Mouse (Mus musculus): ENCODE data around the gene Obscn.
A peak's percentile ranks its signal among the peaks of the same experiment; 100 is the strongest.

The Obscn gene

DNA sequence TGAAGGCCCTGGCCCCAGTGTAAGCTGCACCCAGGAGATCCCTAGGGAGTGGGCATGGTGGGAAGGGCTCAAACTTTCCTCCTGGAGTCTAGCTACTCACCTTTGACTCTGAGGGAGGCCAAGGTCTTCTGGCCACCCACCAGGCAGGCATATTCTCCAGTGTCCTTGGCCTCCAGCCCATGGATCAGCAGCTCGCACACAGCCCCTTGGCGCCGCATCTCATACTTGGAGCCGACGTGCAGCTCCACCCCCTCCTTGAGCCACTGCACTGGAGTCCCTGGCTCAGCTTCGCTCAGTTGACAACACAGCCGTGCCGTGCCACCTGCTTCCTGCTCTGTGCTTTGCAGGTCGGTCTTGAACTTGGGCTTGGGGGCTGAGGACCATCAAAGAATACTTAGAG, 85.2 kb downstream of the Obscn start:
- no peak for DNase-seq

DNA sequence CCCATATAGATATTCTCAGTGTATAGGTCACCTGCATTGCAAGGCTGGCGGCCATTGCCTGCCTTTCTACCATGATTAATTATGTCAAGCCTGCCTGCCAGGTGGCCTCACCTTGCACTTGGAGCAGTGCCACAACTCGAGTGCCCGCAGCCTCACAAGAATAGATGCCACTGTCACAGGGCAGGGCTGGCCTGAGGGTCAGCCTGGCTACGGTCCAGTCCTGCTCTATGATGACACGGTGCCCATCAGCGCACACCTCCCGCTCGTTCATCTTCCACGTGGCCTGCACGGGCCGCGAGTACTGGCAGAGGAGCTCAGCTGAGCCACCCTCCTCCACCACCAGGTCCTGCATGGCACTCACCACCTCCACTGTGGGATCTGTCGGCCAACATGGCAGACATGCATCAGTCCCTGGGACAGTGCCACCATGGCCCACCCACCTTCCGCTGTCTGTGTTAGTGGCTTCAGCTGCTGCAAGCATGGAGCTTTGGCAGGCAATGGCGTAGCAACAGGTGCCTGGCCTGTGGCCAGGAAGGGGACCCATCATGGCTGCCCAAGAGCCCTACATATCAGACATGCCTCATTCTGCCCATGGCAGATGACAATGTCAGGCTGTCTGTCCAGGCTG, 91.4 kb downstream of the Obscn start:
- peak; percentile 26 for DNase-seq

GRCm38 (mm10) chr11:59029003-59029402, 107.2 kb downstream of the Obscn start:
- DNase-seq: no peak

DNA sequence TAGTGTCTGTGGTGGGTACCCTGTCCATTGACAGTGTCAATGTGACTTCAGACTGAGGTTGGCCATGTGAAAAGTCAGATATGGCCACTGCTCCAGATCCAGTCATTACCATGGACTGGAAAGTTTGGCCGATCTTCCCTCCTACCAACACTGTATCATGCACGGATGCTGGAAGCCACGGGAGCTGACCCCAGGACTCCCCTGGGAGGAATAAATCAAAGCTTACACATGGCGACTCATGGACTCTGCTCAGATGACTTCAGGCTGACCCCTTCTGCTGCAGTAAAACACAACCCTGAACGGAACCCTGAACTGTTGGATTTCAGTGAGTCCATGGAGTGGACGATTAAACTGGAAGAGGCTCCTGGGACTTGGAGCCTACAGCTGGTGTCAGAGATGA, 109.8 kb downstream of the Obscn start:
- no peak for DNase-seq

- peak; percentile 58 for DNase-seq
These were observed 121.2 kb downstream of the Obscn start for GRCm38 (mm10) chr11:59015052-59015451.

DNA sequence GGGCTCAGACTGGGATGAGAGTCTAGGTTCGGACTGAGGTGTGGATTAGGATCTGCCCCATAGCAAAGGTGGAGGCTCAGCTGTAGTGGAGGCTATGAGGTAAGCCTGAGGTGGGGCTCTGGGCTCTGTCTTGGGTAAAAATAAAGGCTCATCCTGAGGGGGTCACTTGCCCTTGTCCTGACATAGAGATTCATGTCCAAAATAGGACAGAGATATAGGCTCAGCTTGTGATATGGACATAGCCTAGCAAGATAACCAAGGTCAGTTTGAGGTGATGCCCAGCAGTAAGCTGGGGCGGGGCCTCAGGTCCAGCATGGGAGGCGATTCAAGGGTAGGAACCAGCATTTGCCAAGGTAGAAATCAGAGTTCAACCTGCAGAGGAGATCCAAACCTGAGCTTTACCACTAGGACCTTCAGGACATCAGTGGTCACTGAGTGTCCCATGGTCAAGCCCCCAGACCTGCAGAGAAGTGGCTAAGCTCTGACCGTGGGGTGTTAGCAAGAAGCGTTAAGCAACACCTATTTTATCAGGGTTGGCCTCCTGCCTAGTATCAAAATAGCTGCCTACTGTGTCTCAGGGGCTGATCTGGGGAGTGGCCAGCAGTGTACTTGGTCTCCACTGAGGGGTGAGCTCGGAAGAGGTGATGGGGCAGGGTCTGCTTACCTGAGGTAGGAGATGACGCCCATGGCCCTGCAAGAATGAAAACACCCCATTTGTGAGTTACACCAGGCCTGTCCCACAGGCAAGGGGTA, 133.7 kb downstream of the Obscn start:
- DNase-seq: no peak

- DNase-seq: no peak
These were observed 135.6 kb downstream of the Obscn start for GRCm38 (mm10) chr11:59000635-59001034.

- no peak for DNase-seq
These were observed 136.4 kb downstream of the Obscn start for GRCm38 (mm10) chr11:58999830-59000229.

GRCm38 (mm10) chr11:58999158-58999557, 137.0 kb downstream of the Obscn start:
- no peak for DNase-seq

DNA sequence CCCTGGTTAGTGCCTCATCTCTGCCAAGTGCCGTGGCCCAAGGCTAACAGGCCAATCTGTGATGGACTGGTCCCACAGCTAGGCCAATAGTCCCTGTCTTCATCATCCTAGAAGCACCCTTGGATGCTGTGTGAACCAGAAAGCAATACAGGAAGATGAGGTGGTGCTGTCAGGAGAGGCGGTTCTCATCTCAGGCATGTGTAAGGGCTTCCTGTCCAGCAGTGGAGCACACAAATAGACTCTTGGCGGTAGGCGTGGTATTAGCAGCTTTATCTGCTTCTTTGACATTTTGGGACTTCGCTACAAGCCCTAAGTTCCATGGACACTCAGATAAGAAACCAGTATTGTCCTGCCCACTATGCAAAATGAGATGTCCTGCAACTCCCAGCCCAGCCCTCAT, 138.7 kb downstream of the Obscn start:
- no peak for DNase-seq

GRCm38 (mm10) chr11:58995807-58996370, 140.3 kb downstream of the Obscn start:
- no peak for DNase-seq

GRCm38 (mm10) chr11:58995061-58995806, 141.0 kb downstream of the Obscn start:
- DNase-seq: no peak

DNA sequence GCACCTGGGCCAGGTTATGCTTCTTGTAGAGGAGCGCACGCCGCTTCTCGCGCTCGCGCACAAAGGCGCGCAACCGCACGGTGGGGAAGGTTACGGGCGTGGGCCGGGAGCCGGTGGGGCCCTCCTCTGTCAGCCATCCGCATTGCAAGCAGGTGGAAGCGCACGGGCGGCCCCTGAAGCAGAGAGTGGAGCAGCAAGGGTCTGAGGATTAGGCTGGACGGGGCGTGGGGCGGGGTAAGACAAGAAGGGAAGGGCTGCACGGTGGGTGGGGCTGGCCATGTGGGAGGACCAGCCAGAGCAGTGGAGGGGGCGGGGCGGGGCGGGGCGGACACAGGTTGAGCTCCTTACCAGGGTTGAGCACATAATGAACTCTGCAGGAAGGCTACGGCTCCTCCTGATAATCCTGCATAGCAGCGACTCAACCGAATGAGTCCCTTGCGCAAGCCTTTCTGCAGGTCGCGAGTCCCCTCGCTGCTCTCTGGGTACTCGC, 141.8 kb downstream of the Obscn start:
- DNase-seq: peak; percentile 60

DNA sequence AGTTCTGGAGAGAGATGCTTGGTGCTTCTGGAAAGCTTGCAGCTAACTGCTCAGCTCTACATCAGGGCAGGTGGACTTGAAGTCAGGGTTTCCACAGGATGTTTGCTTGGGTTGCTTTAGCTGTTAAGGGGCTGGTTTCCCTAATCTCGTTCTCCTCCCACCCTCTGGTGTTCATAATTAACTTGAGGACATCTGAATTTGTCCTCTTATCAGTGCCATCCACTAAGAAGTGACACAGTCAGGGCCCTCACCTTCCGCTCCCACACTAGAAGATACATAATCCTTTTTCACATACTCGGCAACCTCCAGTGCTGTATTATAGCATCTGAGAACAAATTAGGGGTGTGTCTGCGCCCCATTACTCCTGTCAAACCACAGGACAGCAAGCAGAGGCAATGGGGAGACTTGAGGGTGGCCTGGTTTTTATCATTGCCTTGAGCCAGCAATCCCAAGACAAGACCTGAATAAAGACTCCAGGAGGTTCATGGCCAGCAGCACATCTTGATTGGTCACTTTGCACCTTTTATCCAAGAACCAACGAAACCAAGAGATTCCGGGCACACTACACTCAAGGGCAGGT, 143.0 kb downstream of the Obscn start:
- DNase-seq: no peak

DNA sequence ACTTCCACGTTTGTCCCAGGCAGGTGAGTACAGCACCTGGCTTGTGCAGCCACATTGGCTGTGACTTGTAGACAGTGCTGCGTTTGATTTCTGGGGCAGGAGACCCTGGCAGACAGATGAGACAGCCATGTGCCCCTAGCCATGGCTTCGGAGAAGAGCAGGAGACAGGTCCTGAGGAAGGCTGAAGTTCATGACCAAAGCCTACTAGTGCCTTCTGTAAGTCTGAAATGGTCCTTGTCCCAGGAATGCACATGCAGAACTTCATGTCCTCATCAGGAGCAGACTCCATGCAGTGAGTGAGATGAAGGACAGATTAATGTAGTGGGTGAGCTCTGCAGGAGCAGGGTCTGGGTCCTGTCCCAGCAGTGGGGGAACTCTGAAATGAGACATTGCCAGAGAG, 144.3 kb downstream of the Obscn start:
- no peak for DNase-seq

DNA sequence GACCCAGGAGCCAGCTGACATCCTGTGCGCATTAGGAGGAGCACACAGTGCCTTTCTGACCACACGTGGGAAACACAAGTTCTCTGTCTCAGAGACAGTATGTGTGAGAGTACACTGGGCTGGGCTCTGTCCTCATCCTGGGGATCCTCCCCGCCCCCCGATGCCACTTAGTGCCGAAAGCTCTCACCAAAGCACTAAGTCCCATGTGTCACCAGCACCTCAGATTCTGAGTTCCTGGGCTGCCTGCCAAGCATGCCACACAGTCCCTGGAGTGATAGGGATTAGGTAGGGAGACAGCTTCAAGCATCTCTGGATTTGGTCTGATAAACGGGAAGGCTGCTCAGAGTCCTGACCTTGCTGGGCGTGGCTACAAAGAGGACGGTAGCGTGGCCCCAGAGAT, 145.4 kb downstream of the Obscn start:
- DNase-seq: peak; percentile 56

DNA sequence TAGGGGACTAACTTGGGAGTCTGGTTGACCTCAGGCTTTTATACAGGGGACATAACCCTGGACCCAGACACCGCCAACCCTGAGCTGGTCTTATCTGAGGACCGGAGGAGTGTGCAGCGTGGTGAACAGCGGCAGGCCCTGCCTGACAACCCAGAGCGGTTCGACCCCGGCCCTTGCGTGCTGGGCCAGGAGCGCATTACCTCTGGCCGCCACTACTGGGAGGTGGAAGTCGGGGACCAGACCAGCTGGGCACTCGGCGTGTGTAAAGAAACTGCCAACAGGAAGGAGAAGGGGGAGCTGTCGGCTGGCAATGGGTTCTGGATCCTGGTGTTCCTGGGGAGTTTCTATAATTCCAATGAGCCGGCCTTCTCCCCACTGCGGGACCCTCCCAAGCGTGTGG, 146.1 kb downstream of the Obscn start:
- no peak for DNase-seq

- no peak for DNase-seq
These were observed 147.0 kb downstream of the Obscn start for GRCm38 (mm10) chr11:58989166-58989565.

GRCm38 (mm10) chr11:58985299-58985917, 150.8 kb downstream of the Obscn start:
- DNase-seq: no peak

GRCm38 (mm10) chr11:58984657-58985056, 151.5 kb downstream of the Obscn start:
- no peak for DNase-seq

DNA sequence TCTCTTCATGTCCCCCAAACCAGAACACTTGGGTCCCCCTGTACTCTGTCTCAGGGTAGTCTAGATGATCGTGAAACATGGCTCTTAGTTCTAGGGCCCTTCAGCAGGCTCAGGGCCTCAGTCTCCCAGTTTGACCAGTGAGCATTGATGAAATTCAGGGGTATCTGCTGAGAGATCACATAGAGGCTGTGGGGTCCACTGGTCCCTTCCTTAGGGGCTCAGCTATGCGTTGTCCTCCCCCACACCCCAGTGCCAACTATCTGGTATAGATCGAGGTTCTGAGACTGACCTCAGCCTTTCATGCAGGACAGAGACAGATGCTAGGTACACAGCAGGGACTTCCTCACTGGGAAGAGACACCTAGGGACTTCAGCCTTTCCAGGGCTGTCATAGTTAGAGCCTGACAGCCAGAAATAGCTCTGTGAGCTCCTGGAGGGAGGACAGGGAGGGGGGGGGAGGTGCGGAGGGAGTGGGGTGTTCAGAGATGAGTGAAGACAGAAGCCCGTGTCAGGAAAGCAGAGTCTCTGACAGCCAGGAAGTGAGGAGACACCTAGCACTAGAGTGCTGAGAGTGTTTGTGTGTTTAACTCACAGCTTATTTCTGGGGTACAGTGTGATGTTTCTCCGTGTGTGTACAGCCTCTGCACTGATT, 152.4 kb downstream of the Obscn start:
- no peak for DNase-seq

GRCm38 (mm10) chr11:58982471-58983097, 153.6 kb downstream of the Obscn start:
- no peak for DNase-seq

All from right cerebral cortex, postnatal 14 days (tissue).